Mouse (Mus musculus) liver, postnatal 0 days (tissue): Measurements from ENCODE around the gene Eps15l1.

ENCODE experiments used
- CTCF ChIP-seq: sonication (generic); IDR thresholded peaks from 2 replicates; pipeline ENCODE4 v1.5.1; 2016; ENCODE audit warnings: antibody characterized with exemption, low read depth
- EP300 ChIP-seq: IDR thresholded peaks from 2 replicates; pipeline ENCODE4 v1.6.1; 2016; ENCODE audit warnings: antibody characterized with exemption, low read depth, mild to moderate bottlenecking

GRCm38 (mm10) chr8:72366435-72366834 is 54.8 kb downstream of the Eps15l1 start:
- TF ChIP-seq CTCF (no peak), EP300 (no peak)
